Mouse (Mus musculus) stomach, postnatal 0 days (tissue): ENCODE measurements around the gene Filip1.

ENCODE experiments used
- CTCF ChIP-seq: IDR thresholded peaks from 2 replicates; pipeline ENCODE4 v1.5.1; 2016; ENCODE audit warnings: antibody characterized with exemption, low read depth, mild to moderate bottlenecking, moderate library complexity
- EP300 ChIP-seq: optimal IDR thresholded peaks from 2 replicates; pipeline ENCODE3; 2016; ENCODE audit warnings: antibody characterized with exemption

GRCm38 (mm10) chr9:79910166-79910565 is 102.5 kb downstream of the Filip1 start:
- TF ChIP-seq CTCF = no peak
- no peak for TF ChIP-seq EP300
